Mouse (Mus musculus): ENCODE results near the gene Cbfa2t3. TPM values are rescaled to one million over a fixed set of nuclear protein-coding genes. Genes with fewer than 3 reads are reported as not detected.

The Cbfa2t3 gene
- polyA plus RNA-seq, 1 experiment from 2014 or later, result 8.1 TPM

DNA sequence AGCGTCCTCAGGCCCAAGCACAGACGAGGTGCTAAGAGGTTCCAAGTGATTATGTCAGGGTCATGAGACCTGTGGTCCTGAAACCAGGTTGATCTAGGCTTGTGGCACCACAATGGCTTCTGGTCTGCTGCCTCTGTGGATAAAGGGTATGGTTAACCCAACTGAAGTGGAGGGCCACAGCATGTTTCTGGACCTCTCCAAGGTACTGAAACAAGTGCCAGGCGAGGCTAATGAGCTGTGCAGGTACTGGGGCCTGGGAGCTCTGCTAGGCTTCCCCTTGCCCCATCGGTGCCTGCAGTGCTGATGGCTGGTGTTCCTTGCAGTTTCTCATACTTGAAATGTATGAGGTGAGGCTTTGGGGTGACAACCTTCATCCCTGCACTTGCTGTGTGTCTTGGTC is 38.2 kb upstream of the Cbfa2t3 start:
- 37% methylated on average over 4 of the region's 4 CpGs for WGBS
- DNase-seq (ENCODE audit: low spot score) (no peak), ATAC-seq (ENCODE audit: low read depth) (no peak)
- Histone ChIP-seq H3K9ac (ENCODE audit: low read depth, low read length) (no peak overlapping the region), H3K9me3 (ENCODE audit: control insufficient read depth, low read length) (no peaks in the 10 kb centered on the region), H3K36me3 (ENCODE audit: control insufficient read depth, insufficient read depth, low read length) (no peaks in the 10 kb centered on the region), H3K27me3 (replicated peaks; ENCODE audit: control insufficient read depth, insufficient read depth, low read length) (no peaks in the 10 kb centered on the region), H3K4me1 (ENCODE audit: control insufficient read depth, insufficient read depth, low read length) (0 out of 2 replicates have a peak, but pooled peaks cover 6% of the 10 kb centered on the region), H3K4me3 (ENCODE audit: low read depth, low read length) (no peak overlapping the region), H3K27ac (replicated peaks; ENCODE audit: low read depth, low read length) (no peak overlapping the region), H3K4me2 (ENCODE audit: low read depth, low read length) (no peak overlapping the region)

DNA sequence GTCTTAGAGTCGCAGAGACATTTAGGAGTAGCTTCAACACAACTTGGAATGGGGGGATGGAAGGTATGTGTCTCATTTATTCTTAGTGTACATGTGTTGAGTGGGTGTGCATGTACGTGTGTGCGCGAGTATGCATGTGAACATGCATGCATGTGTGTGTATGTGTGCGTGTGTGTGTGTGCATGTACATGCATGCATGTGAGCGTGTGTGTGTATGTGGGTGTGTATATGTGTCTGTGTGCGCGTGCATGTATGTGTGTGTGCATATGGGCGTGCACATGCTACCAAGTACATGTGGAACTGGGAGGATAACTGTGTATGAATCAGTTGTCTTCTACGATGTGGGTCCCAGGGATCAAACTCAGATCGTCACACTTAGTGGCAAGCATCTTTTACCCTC is 37.7 kb upstream of the Cbfa2t3 start:
- no peak for DNase-seq (ENCODE audit: low spot score)
- Histone ChIP-seq H3K4me1 (ENCODE audit: control insufficient read depth, insufficient read depth, low read length) (0 out of 2 replicates have a peak, but pooled peaks cover 6% of the 10 kb centered on the region), H3K4me3 (ENCODE audit: low read depth, low read length) (no peak overlapping the region), H3K27ac (replicated peaks; ENCODE audit: low read depth, low read length) (no peak overlapping the region), H3K27me3 (replicated peaks; ENCODE audit: control insufficient read depth, insufficient read depth, low read length) (0 out of 2 replicates have a peak, but pooled peaks cover 3% of the 10 kb centered on the region), H3K36me3 (ENCODE audit: control insufficient read depth, insufficient read depth, low read length) (no peaks in the 10 kb centered on the region), H3K9me3 (ENCODE audit: control insufficient read depth, low read length) (no peaks in the 10 kb centered on the region), H3K9ac (ENCODE audit: low read depth, low read length) (no peak overlapping the region), H3K4me2 (ENCODE audit: low read depth, low read length) (no peak overlapping the region)
- WGBS, result 91% methylated on average over 11 of the region's 11 CpGs
- ATAC-seq (ENCODE audit: low read depth), result no peak

DNA sequence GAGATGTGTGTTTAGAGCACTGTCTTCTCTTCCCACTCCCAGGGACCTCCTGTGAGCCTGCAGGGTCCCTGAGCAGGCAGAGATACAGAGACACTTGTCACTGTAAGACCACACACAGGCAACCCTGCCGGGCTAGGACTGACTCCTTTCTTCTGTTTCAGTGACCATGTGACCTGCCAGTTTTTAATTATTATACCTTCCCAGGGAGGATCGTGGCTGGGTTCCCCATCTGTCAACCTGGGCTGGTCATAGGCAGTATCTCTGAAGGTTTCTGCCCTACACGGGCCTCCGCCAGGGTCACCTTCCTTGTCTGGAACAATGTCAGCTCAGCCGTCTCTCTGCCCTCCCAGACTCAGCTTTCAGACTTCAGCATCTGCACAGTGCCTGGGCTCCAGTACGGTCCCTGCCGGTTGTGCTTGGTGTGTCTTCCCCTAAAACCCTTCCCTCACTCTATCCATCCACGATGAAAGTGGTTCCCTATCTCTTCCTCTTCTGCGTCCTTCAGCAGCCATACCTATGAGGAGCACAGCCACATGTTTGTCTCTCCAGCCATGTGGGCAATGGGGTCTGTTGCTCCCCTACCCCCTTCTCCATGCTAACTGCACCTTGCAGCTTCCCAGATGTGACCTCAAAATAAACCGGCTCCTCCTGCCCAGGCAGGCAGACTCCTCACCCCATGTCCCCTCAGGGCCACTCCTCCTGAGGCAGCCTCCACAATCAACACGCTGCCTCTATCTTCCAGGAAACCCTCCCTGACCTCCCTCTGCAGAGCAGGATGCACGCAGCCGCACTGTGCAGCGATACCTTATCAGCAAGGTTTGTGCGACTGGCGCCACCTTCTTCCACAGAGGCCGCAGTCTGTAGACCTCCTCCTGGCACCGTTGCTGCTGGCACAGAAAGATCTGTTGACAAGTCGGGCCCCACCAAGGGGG is 36.9 kb upstream of the Cbfa2t3 start:
- Histone ChIP-seq H3K4me3 (ENCODE audit: low read depth, low read length) (no peak overlapping the region), H3K27me3 (replicated peaks; ENCODE audit: control insufficient read depth, insufficient read depth, low read length) (0 out of 2 replicates have a peak, but pooled peaks cover 3% of the 10 kb centered on the region), H3K9ac (ENCODE audit: low read depth, low read length) (no peak overlapping the region), H3K36me3 (ENCODE audit: control insufficient read depth, insufficient read depth, low read length) (no peaks in the 10 kb centered on the region), H3K4me1 (ENCODE audit: control insufficient read depth, insufficient read depth, low read length) (0 out of 2 replicates have a peak, but pooled peaks cover 6% of the 10 kb centered on the region), H3K27ac (replicated peaks; ENCODE audit: low read depth, low read length) (no peak overlapping the region; the same call in 1 of the 2 replicates), H3K4me2 (ENCODE audit: low read depth, low read length) (no peak overlapping the region), H3K9me3 (ENCODE audit: control insufficient read depth, low read length) (no peaks in the 10 kb centered on the region)
- DNase-seq (ENCODE audit: low spot score), result no peak
- 54% methylated on average over 19 of the region's 19 CpGs for WGBS
- ATAC-seq (ENCODE audit: low read depth), result no peak

DNA sequence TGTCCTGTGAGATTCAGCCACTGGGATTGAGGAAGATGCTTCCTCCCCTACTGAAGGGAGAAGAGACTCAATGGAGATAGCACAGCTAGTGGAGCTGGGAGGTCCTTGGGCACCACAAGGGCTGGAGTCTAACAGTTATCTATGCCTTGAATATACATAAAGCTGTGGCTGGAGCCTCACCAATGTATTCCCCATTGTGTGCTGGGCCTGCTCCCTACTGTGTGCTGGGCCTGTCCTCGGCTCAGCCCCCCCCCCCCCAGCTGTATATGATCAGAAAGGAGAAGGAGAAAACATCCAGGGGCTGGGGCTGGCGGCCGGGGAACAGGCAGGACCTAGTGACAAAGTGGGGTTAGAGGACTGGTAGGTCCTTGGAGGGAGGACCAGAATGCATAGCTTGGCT is 36.2 kb upstream of the Cbfa2t3 start:
- no peak for ATAC-seq (ENCODE audit: low read depth)
- WGBS, result 65% methylated on average over 3 of the region's 3 CpGs

DNA sequence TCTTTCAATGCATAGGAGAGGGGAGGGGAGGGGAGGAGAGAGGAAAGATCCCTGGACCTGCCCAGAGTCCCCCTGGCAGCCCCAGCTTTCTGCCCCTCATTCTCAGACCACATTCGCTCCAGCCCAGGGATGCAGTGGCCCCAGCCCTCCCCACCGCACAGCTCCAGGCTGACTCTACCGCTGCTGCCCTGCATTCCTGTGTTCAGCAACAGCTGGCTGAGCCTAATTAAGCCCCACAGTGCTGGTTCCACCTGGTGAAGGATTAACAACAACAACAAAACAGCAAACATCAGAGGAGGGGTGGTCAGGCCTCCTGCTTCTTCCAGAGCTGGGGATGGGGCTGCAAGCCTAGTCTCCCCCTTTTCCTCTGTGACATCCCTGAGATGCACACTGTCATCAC is 29.7 kb upstream of the Cbfa2t3 start:
- ATAC-seq (ENCODE audit: low read depth), result no peak; the same call in 1 of the 2 replicates
- H3K27me3 ChIP-seq (replicated peaks; ENCODE audit: control insufficient read depth, insufficient read depth, low read length), result 0 out of 2 replicates have a peak, but pooled peaks cover 3% of the 10 kb centered on the region
- H3K36me3 ChIP-seq (ENCODE audit: control insufficient read depth, insufficient read depth, low read length), result no peaks in the 10 kb centered on the region
- H3K4me3 ChIP-seq (ENCODE audit: low read depth, low read length), result no peak overlapping the region
- no peak overlapping the region for H3K27ac ChIP-seq (replicated peaks; ENCODE audit: low read depth, low read length)
- DNase-seq (ENCODE audit: low spot score), result no peak
- WGBS, result 4% methylated on average over 3 of the region's 3 CpGs
- H3K4me2 ChIP-seq (ENCODE audit: low read depth, low read length), result no peak overlapping the region
- no peaks in the 10 kb centered on the region for H3K9me3 ChIP-seq (ENCODE audit: control insufficient read depth, low read length)
- no peaks in the 10 kb centered on the region; the same call in 1 of the 2 replicates for H3K4me1 ChIP-seq (ENCODE audit: control insufficient read depth, insufficient read depth, low read length)
- no peak overlapping the region for H3K9ac ChIP-seq (ENCODE audit: low read depth, low read length)

More for the DNA sequence above, 36.2 kb upstream of the Cbfa2t3 start:
- DNase-seq (ENCODE audit: low spot score), result no peak
- Histone ChIP-seq H3K27me3 (replicated peaks; ENCODE audit: control insufficient read depth, insufficient read depth, low read length) (0 out of 2 replicates have a peak, but pooled peaks cover 3% of the 10 kb centered on the region), H3K36me3 (ENCODE audit: control insufficient read depth, insufficient read depth, low read length) (no peaks in the 10 kb centered on the region), H3K9ac (ENCODE audit: low read depth, low read length) (no peak overlapping the region), H3K27ac (replicated peaks; ENCODE audit: low read depth, low read length) (no peak overlapping the region), H3K4me1 (ENCODE audit: control insufficient read depth, insufficient read depth, low read length) (0 out of 2 replicates have a peak, but pooled peaks cover 6% of the 10 kb centered on the region), H3K4me3 (ENCODE audit: low read depth, low read length) (no peak overlapping the region), H3K9me3 (ENCODE audit: control insufficient read depth, low read length) (no peaks in the 10 kb centered on the region), H3K4me2 (ENCODE audit: low read depth, low read length) (no peak overlapping the region)

DNA sequence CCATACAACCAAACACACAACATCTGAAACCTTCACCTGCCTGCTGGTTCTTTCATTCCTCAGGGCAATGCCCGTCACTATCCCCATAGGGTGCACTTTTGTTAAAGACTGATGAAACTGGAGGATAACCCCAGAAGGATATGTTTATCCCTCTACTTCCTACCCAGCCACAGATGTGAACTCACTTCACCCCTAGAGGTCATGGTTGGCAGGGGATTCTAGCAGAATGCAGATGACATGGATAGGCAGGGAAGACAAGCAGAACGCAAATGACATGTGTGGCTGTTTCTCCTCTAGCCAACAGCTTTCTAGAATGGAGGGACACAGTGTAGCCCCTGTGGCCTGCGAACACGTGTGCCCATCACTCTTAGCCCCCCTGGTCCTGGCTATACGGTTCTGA is 28.5 kb upstream of the Cbfa2t3 start:
- ATAC-seq (ENCODE audit: low read depth) (0 out of 2 replicates have a peak, but pooled peaks have one; percentile 26), DNase-seq (ENCODE audit: low spot score) (no peak)
- Histone ChIP-seq H3K36me3 (ENCODE audit: control insufficient read depth, insufficient read depth, low read length) (no peaks in the 10 kb centered on the region), H3K9me3 (ENCODE audit: control insufficient read depth, low read length) (no peaks in the 10 kb centered on the region), H3K9ac (ENCODE audit: low read depth, low read length) (no peak overlapping the region), H3K27me3 (replicated peaks; ENCODE audit: control insufficient read depth, insufficient read depth, low read length) (0 out of 2 replicates have a peak, but pooled peaks cover 3% of the 10 kb centered on the region), H3K27ac (replicated peaks; ENCODE audit: low read depth, low read length) (no peak overlapping the region), H3K4me1 (ENCODE audit: control insufficient read depth, insufficient read depth, low read length) (no peaks in the 10 kb centered on the region; the same call in 1 of the 2 replicates), H3K4me2 (ENCODE audit: low read depth, low read length) (no peak overlapping the region), H3K4me3 (ENCODE audit: low read depth, low read length) (no peak overlapping the region)
- WGBS, result 47% methylated on average over 5 of the region's 5 CpGs

DNA sequence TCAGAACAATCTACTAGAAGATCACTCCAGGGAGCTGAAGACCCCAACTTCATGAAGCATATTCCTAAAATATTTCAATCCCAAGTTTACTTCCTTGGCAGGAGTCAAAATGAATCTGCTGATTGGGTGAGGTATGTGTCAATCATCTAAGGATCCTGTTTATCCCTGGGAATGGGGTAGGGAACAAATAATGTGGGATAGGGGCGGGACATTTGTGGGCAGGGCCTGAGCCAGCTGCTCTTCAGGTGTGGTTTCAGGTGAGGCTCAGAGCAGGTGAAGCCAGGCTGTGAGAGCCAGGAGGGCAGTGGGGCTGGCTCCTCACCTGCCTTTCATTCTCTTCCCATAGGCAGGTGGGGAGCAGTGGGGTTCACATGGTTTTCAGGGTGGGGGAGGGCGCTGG is 27.9 kb upstream of the Cbfa2t3 start:
- WGBS, result 36% methylated on average over 2 of the region's 2 CpGs

DNA sequence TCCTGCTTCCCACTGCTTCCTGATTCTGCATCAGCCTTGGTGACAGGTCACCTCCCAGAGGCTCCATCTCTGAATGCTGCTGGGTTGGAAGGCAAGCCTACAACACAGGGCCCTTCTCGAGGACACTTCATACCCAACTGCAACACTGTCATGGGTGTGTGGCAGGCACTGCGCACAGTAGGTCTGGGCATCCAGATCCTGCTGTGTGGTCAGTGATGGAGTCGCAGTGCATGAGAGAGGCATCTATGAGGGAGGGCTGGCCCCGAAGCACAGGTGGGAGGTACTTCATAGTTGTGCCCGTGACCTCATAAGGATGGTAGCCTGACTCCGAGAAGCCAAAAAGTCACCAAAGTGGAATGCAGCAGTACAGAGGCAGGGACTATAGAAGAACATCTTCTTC is 26.3 kb upstream of the Cbfa2t3 start:
- WGBS, result 91% methylated on average over 6 of the region's 6 CpGs

More for the DNA sequence above, 27.9 kb upstream of the Cbfa2t3 start:
- no peaks in the 10 kb centered on the region for H3K9me3 ChIP-seq (ENCODE audit: control insufficient read depth, low read length)
- no peak for DNase-seq (ENCODE audit: low spot score)
- H3K27me3 ChIP-seq (replicated peaks; ENCODE audit: control insufficient read depth, insufficient read depth, low read length), result 0 out of 2 replicates have a peak, but pooled peaks cover under 1% of the 10 kb centered on the region
- no peaks in the 10 kb centered on the region for H3K36me3 ChIP-seq (ENCODE audit: control insufficient read depth, insufficient read depth, low read length)
- no peak overlapping the region for H3K4me2 ChIP-seq (ENCODE audit: low read depth, low read length)
- H3K4me3 ChIP-seq (ENCODE audit: low read depth, low read length), result no peak overlapping the region
- no peak overlapping the region for H3K9ac ChIP-seq (ENCODE audit: low read depth, low read length)
- H3K27ac ChIP-seq (replicated peaks; ENCODE audit: low read depth, low read length), result no peak overlapping the region
- no peaks in the 10 kb centered on the region; the same call in 1 of the 2 replicates for H3K4me1 ChIP-seq (ENCODE audit: control insufficient read depth, insufficient read depth, low read length)
- ATAC-seq (ENCODE audit: low read depth), result peak; percentile 42; the same call in 1 of the 2 replicates

More for the DNA sequence above, 26.3 kb upstream of the Cbfa2t3 start:
- Histone ChIP-seq H3K27me3 (replicated peaks; ENCODE audit: control insufficient read depth, insufficient read depth, low read length) (peaks cover 13% of the 10 kb centered on the region; the same call in 1 of the 2 replicates), H3K9me3 (ENCODE audit: control insufficient read depth, low read length) (no peaks in the 10 kb centered on the region), H3K27ac (replicated peaks; ENCODE audit: low read depth, low read length) (no peak overlapping the region), H3K9ac (ENCODE audit: low read depth, low read length) (no peak overlapping the region), H3K4me1 (ENCODE audit: control insufficient read depth, insufficient read depth, low read length) (no peaks in the 10 kb centered on the region; the same call in 1 of the 2 replicates), H3K36me3 (ENCODE audit: control insufficient read depth, insufficient read depth, low read length) (no peaks in the 10 kb centered on the region), H3K4me3 (ENCODE audit: low read depth, low read length) (no peak overlapping the region), H3K4me2 (ENCODE audit: low read depth, low read length) (no peak overlapping the region)
- no peak for ATAC-seq (ENCODE audit: low read depth)
- DNase-seq (ENCODE audit: low spot score), result no peak
